Mouse (Mus musculus) embryonic facial prominence, embryonic 12.5 days (tissue): ENCODE results near the gene Pitx1. TPM values are rescaled to one million over a fixed set of nuclear protein-coding genes. Genes with fewer than 3 reads are reported as not detected.

ENCODE experiments used
- ATAC-seq: fragments of 200-750 bp; cut with Nextera tagmentation; 2 replicates; pipeline ENCODE4 v1.8.0; 2017; ENCODE audit not compliant: insufficient number of reproducible peaks, insufficient read depth, low FRiP score, low TSS enrichment
- H3K27ac ChIP-seq: fragments of 300-500 bp; sonication (generic); 2 replicates; pipeline ENCODE4 v1.5.1; 2016; ENCODE audit warnings: mild to moderate bottlenecking
- H3K27me3 ChIP-seq: fragments of 300-500 bp; sonication (generic); 2 replicates; pipeline ENCODE4 v1.6.1; 2016; ENCODE audit warnings: mild to moderate bottlenecking, moderate library complexity
- H3K36me3 ChIP-seq: fragments of 300-500 bp; sonication (generic); 2 replicates; pipeline ENCODE4 v1.6.1; 2016; ENCODE audit warnings: mild to moderate bottlenecking
- H3K4me1 ChIP-seq: fragments of 300-500 bp; sonication (generic); 2 replicates; pipeline ENCODE4 v1.6.1; 2016
- H3K4me2 ChIP-seq: fragments of 300-500 bp; sonication (generic); replicated peaks from 2 replicates; pipeline ENCODE4 v1.6.1; 2016; ENCODE audit warnings: mild to moderate bottlenecking, moderate library complexity
- H3K4me3 ChIP-seq: fragments of 300-500 bp; sonication (generic); 2 replicates; pipeline ENCODE4 v1.5.1; 2016; ENCODE audit warnings: mild to moderate bottlenecking
- H3K9ac ChIP-seq: fragments of 300-500 bp; sonication (generic); 2 replicates; pipeline ENCODE4 v1.6.1; 2016; ENCODE audit warnings: mild to moderate bottlenecking, moderate library complexity
- H3K9me3 ChIP-seq: fragments of 300-500 bp; sonication (generic); 2 replicates; pipeline ENCODE4 v1.6.1; 2016; ENCODE audit warnings: mild to moderate bottlenecking, moderate library complexity
- WGBS: fragments of 180-500 bp; shearing (Covaris S2); methylation state at CpG from one replicate; pipeline ENCODE4 v1.1.7; 2016; 5-methylcytosine and 5-hydroxymethylcytosine counted together
- polyA plus RNA-seq: library from polyadenylated mRNA; unstranded; fragments of >200 nt; fragmentation: Nextera tagmentation; extraction: Ambion mirVana; gene quantifications from 2 replicates; pipeline ENCODE4 v1.2.1, GENCODE M21; 2016

Pitx1 gene
- polyA plus RNA-seq, 1 experiment from 2014 or later: 99.0 TPM

DNA sequence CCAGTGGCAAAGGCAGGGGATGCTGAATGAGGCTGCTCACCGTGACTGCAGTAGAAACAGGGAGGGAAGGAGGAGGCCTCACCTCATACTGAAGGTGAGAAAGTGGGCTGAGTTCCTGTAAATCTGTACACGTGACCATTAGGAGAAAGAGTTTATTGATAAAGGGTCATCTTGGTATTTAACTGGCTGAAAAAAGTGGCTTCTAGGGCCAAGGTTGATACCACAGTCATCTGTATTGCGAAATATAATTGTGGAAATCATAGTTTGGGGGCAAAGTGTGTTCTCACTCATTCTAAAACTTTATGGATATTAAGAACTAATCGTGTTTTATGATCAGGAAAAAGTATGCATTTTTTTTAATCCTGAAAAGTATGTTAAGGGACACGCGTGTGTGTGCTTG, 21.2 kb downstream of the Pitx1 start:
- Histone ChIP-seq H3K27me3 (0 out of 2 replicates have a peak, but pooled peaks cover 2% of the 10 kb centered on the region), H3K36me3 (no peaks in the 10 kb centered on the region), H3K4me3 (no peak overlapping the region), H3K4me2 (no peak overlapping the region), H3K27ac (no peak overlapping the region), H3K4me1 (no peaks in the 10 kb centered on the region), H3K9ac (no peak overlapping the region), H3K9me3 (no peaks in the 10 kb centered on the region)
- no peak for ATAC-seq
- WGBS: 83% methylated on average over 6 of the region's 6 CpGs

DNA sequence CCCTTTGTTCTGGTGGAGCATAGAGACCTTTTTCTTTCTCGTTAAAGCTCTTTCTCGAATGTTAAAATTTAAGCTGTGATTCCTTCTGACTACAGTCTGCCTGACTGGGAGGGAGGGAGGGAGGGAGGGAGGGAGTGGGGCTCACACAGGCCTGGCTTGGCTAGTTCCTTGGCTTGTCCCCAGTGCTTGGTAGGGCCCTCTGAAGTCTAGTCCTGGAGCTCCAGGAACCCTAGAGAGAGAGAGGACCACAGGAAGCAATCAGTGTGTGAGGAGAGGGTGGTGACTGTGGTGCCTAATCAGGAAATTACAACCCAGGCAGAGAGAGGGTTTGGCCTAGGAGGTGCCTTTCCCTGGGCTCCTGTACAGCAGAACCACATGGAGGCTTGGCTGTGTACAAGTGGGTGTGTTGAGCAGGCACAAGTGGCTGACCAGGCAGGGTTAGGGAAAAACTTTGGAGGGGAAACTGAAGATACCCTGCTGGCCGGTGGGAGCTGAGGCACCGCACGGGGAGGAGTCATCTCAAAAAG, 22.4 kb downstream of the Pitx1 start:
- Histone ChIP-seq H3K9me3 (no peaks in the 10 kb centered on the region), H3K27ac (no peak overlapping the region), H3K36me3 (no peaks in the 10 kb centered on the region), H3K4me1 (no peaks in the 10 kb centered on the region), H3K9ac (no peak overlapping the region), H3K27me3 (0 out of 2 replicates have a peak, but pooled peaks cover 2% of the 10 kb centered on the region), H3K4me2 (no peak overlapping the region), H3K4me3 (no peak overlapping the region)
- WGBS: 65% methylated on average over 5 of the region's 5 CpGs
- ATAC-seq: no peak

DNA sequence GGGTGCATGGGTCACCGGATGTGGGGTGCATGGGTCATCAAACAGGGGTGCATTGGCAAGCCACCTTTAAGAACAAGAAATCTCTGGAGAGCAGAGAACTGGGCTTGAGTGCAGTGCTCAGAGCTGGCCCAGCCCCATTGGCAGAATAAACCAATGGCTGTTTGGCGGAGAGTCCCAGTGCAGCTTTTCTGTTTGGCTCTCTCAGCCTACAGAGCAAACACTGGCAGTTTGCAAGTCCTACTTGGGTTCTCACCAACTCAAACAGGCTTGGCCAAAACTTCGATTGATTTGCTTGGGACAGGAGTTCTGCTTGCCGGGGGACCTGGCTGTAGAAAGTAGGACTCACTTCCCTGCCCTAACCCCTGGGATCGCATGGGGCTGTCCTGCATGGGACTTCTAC, 25.0 kb downstream of the Pitx1 start:
- no peak overlapping the region for H3K27ac ChIP-seq

DNA sequence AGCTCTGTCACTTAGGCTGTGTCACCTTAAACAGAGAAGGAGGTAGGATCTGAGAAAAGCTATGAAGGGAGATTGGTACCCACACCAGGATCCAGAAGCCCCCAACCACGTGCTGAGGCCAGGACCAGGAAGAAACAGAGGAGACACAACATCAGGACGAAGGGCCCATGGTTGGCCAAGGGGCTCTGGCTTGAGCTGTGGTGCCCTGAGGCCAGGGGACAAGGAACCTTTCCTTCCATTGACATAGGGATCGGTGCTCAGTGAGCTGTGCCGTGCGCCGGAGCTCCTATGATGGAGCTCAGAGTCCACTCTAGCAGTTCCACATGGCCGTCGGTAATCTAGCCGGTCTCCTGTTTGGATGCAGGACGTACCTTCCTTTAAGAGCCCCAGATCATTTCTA, 26.3 kb downstream of the Pitx1 start:
- no peaks in the 10 kb centered on the region for H3K36me3 ChIP-seq
- no peaks in the 10 kb centered on the region for H3K27me3 ChIP-seq
- WGBS: 92% methylated on average over 10 of the region's 10 CpGs
- no peak overlapping the region for H3K9ac ChIP-seq
- H3K27ac ChIP-seq: no peak overlapping the region
- H3K9me3 ChIP-seq: no peaks in the 10 kb centered on the region
- H3K4me2 ChIP-seq: no peak overlapping the region
- no peak overlapping the region for H3K4me3 ChIP-seq
- ATAC-seq: no peak
- no peaks in the 10 kb centered on the region for H3K4me1 ChIP-seq

More for the DNA sequence above, 25.0 kb downstream of the Pitx1 start:
- Histone ChIP-seq H3K36me3 (no peaks in the 10 kb centered on the region), H3K4me2 (no peak overlapping the region), H3K9me3 (no peaks in the 10 kb centered on the region), H3K27me3 (no peaks in the 10 kb centered on the region), H3K4me3 (no peak overlapping the region), H3K9ac (no peak overlapping the region), H3K4me1 (no peaks in the 10 kb centered on the region)
- ATAC-seq: no peak
- WGBS: 76% methylated on average over 5 of the region's 5 CpGs

DNA sequence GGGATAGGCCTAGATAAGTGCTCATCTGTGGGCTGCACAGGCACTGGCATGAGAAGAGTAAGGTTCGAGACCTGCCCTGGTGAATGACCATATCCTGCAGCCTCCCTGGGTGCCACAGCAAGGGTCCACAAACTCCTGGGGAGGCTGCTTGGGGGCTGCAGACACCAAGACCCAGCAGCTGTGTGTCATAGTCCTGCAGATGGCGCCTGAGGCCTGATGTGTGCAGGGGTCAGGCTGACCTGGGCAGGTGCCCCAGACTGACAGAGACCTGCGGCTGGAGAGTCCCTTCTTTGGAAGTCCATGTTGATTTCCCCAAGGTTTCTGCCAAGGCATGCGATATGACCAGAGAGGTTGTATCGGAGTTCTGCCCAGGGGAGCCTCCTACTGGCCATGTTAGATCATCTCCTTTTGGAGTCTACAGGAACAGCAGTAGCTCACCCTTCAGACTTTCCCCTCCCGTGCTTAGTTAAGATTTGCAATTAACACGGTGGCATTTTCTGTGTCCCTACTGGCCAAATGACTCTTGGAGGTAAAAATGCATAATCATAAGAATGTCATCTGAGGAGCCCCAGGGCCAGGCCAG, 26.9 kb downstream of the Pitx1 start:
- Histone ChIP-seq H3K36me3 (no peaks in the 10 kb centered on the region), H3K27me3 (no peaks in the 10 kb centered on the region), H3K4me3 (no peak overlapping the region), H3K9me3 (no peaks in the 10 kb centered on the region), H3K27ac (no peak overlapping the region), H3K4me1 (no peaks in the 10 kb centered on the region), H3K9ac (no peak overlapping the region), H3K4me2 (no peak overlapping the region)
- no peak for ATAC-seq
- WGBS: 69% methylated on average over 7 of the region's 7 CpGs

DNA sequence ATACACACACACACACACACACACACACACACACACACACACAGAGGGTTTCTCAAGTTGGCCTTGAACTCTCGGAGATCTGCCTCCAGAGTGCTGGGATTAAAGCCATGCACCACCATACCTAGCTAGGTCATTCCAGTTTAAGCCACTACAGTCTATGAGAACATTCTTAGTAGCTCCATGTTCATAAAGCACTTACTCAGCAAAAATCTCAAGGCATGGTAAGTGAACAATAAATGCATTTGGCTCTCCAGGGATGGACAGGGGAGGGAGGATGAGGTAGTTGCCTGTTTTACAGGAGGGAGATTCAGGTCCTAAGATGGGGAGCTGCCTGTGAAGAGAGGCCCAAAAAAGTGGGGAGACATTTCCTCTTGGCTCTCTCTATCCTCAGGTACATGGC, 32.0 kb downstream of the Pitx1 start:
- no peak overlapping the region for H3K4me2 ChIP-seq
- no peak overlapping the region for H3K4me3 ChIP-seq
- peaks cover 6% of the 10 kb centered on the region; the same call in 1 of the 2 replicates for H3K9me3 ChIP-seq
- H3K36me3 ChIP-seq: no peaks in the 10 kb centered on the region
- H3K27ac ChIP-seq: no peak overlapping the region
- WGBS: 84% methylated on average over 1 of the region's 1 CpGs
- no peaks in the 10 kb centered on the region for H3K27me3 ChIP-seq
- ATAC-seq: no peak
- no peak overlapping the region for H3K9ac ChIP-seq
- no peaks in the 10 kb centered on the region for H3K4me1 ChIP-seq

DNA sequence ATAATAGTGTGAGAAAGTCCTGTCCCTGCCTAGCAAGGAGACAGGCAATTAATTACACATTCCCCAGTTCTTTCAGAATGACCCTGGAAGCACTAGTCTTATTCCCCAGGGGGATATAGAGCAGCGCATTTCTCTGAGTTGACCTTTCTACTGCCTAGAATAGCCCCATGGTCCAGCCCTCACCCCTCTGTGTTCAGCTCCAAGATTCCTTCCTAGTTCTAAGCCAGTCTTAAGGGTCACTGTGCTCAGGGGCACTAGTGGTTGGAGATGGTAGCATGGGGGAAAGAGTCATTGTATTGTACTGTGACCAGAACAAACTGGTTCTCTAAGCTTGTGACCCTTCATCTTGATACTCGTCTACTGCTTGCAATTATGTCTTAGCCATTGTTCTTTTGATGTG, 34.7 kb downstream of the Pitx1 start:
- Histone ChIP-seq H3K36me3 (no peaks in the 10 kb centered on the region), H3K4me1 (no peaks in the 10 kb centered on the region), H3K4me3 (no peak overlapping the region), H3K9me3 (peaks cover 6% of the 10 kb centered on the region; the same call in 1 of the 2 replicates), H3K27ac (no peak overlapping the region), H3K9ac (no peak overlapping the region), H3K27me3 (no peaks in the 10 kb centered on the region), H3K4me2 (no peak overlapping the region)
- ATAC-seq: no peak
- WGBS: 59% methylated on average over 2 of the region's 2 CpGs

DNA sequence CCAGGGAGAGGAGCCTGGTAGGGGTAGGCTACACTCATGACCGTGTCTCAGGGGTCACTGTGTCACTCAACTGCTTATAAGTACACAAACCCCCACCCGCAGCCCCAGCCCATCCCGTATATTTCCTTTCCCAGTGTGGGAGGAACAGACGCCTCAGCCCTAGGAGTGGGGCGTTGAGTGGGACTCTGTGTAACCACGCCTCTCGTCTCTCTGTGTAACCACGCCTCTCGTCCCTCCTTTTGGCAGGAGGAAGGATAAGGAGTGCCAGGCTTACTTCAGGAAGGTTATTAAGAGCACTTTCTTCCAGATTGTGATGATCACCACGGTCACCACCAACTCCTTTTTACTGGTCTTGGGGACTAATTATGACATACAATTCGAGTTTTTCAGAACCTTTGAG, 49.9 kb downstream of the Pitx1 start:
- WGBS: 77% methylated on average over 11 of the region's 11 CpGs
- Histone ChIP-seq H3K36me3 (no peaks in the 10 kb centered on the region), H3K4me2 (no peak overlapping the region), H3K9ac (no peak overlapping the region), H3K4me1 (no peaks in the 10 kb centered on the region), H3K4me3 (no peak overlapping the region), H3K27ac (no peak overlapping the region), H3K27me3 (no peaks in the 10 kb centered on the region), H3K9me3 (no peaks in the 10 kb centered on the region; the same call in 1 of the 2 replicates)
- ATAC-seq: no peak

DNA sequence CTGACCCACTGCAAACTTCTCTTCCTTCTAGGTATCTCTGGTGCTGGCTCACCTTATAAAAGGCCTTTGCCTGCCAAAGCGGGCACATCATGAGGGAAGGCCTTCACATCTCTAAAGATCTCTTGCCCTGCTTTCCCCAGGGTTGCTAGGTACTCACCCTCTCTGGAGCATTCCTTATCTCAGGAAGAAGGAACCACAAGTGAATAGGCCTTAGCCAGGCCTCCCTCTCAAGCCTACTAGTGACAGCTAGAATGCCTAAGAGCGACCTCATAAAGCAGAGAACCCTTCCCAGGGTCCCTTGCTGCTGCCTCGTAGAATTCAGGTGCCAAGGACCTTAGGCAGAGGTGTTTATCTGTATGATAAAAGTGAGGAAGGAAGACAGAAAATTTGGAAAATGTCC, 51.7 kb downstream of the Pitx1 start, which contains the start of gene Catsper3:
TSS of gene Catsper3 (plus strand) at position 301 of the 400 bp plus-strand sequence.
- no peaks in the 10 kb centered on the region for H3K4me1 ChIP-seq
- H3K4me2 ChIP-seq: no peak within 1 kb of the TSS
- no peak within 1 kb of the TSS for H3K27ac ChIP-seq
- no peak within 1 kb of the TSS for H3K9ac ChIP-seq
- H3K4me3 ChIP-seq: no peak within 1 kb of the TSS
- 83% methylated on average over 3 of the region's 3 CpGs for WGBS
- H3K9me3 ChIP-seq: no peaks in the 10 kb centered on the region
- no peak for ATAC-seq
- no peaks in the 10 kb centered on the region for H3K27me3 ChIP-seq
- no peaks in the 10 kb centered on the region for H3K36me3 ChIP-seq

DNA sequence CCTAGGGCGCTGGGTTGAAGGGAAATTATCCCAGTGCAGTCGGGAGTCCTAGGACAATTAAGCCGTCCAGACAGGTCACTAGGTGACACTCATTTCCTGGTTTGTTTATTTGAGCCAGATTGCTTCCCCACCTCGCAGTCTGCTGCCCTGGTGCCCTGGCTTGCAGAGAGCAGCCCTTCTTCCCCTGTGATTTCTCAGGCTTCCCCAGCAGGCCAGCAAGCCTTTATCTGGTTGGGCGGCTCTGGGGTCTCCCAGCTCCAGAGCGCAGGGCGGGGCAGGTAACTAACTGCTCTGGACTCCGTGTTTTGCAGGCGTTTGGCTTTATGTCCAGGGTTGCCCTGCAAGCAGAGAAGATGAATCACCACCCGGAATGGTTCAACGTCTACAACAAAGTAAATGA, 60.9 kb downstream of the Pitx1 start:
- Histone ChIP-seq H3K9ac (no peak overlapping the region), H3K27me3 (no peaks in the 10 kb centered on the region), H3K4me3 (no peak overlapping the region), H3K9me3 (no peaks in the 10 kb centered on the region), H3K27ac (no peak overlapping the region), H3K36me3 (no peaks in the 10 kb centered on the region), H3K4me2 (no peak overlapping the region), H3K4me1 (peaks cover 6% of the 10 kb centered on the region)
- ATAC-seq: no peak
- whole genome bisulfite sequencing: 38% methylated on average over 11 of the region's 11 CpGs
